Mouse (Mus musculus): Measurements from ENCODE around the gene Gm4131. TPM values are rescaled to one million over a fixed set of nuclear protein-coding genes. Genes with fewer than 3 reads are reported as not detected.

Gene Gm4131
- polyA plus RNA-seq, 1 experiment, result not detected

- no peaks in the 10 kb centered on the region for H3K79me2 ChIP-seq (ENCODE audit: control insufficient read depth, insufficient read depth)
- no peaks in the 10 kb centered on the region for H3K36me3 ChIP-seq (ENCODE audit: control insufficient read depth, insufficient read depth)
- H3ac ChIP-seq (ENCODE audit: control insufficient read depth, insufficient read length, low read depth), result no peak overlapping the region
- H3K27me3 ChIP-seq (ENCODE audit: control insufficient read depth, insufficient read depth, insufficient read length), result peaks cover 15% of the 10 kb centered on the region
- TF ChIP-seq FOSL1 (IDR thresholded peaks at IDR 0.05; ENCODE audit: insufficient read depth, low read length, poor library complexity, severe bottlenecking) (no peak), CEBPB (IDR thresholded peaks at IDR 0.05; ENCODE audit: low read depth) (no peak), CTCF (IDR thresholded peaks at IDR 0.05; ENCODE audit: control insufficient read depth, insufficient read depth, insufficient read length) (no peak), MAX (IDR thresholded peaks at IDR 0.05) (no peak), MYOG (IDR thresholded peaks at IDR 0.05; ENCODE audit: control insufficient read depth, extremely low read depth, insufficient read length) (no peak), USF1 (IDR thresholded peaks at IDR 0.05; ENCODE audit: low read depth) (no peak), MYOD1 (IDR thresholded peaks at IDR 0.05; ENCODE audit: control insufficient read depth, insufficient read length, low read depth) (no peak)
- no peak overlapping the region for H3K4me3 ChIP-seq (ENCODE audit: insufficient read depth, poor library complexity, severe bottlenecking)
- no peaks in the 10 kb centered on the region for H3K79me3 ChIP-seq (ENCODE audit: low read depth)
These were observed 107.2 kb downstream of the Gm4131 start for GRCm38 (mm10) chr14:62459541-62459940.

- H3ac ChIP-seq (ENCODE audit: control insufficient read depth, insufficient read length, low read depth), result no peak overlapping the region
- H3K36me3 ChIP-seq (ENCODE audit: control insufficient read depth, insufficient read depth), result no peaks in the 10 kb centered on the region
- peaks cover 17% of the 10 kb centered on the region for H3K27me3 ChIP-seq (ENCODE audit: control insufficient read depth, insufficient read depth, insufficient read length)
- H3K79me3 ChIP-seq (ENCODE audit: low read depth), result no peaks in the 10 kb centered on the region
- TF ChIP-seq MAX (IDR thresholded peaks at IDR 0.05), result no peak
- no peak for TF ChIP-seq MYOG (IDR thresholded peaks at IDR 0.05; ENCODE audit: control insufficient read depth, extremely low read depth, insufficient read length)
- TF ChIP-seq MYOD1 (IDR thresholded peaks at IDR 0.05; ENCODE audit: control insufficient read depth, insufficient read length, low read depth), result no peak
- TF ChIP-seq CEBPB (IDR thresholded peaks at IDR 0.05; ENCODE audit: low read depth), result no peak
- no peak for TF ChIP-seq FOSL1 (IDR thresholded peaks at IDR 0.05; ENCODE audit: insufficient read depth, low read length, poor library complexity, severe bottlenecking)
- TF ChIP-seq USF1 (IDR thresholded peaks at IDR 0.05; ENCODE audit: low read depth), result no peak
- no peak for TF ChIP-seq CTCF (IDR thresholded peaks at IDR 0.05; ENCODE audit: control insufficient read depth, insufficient read depth, insufficient read length)
- H3K4me3 ChIP-seq (ENCODE audit: insufficient read depth, poor library complexity, severe bottlenecking), result no peak overlapping the region
- no peaks in the 10 kb centered on the region for H3K79me2 ChIP-seq (ENCODE audit: control insufficient read depth, insufficient read depth)
These were observed 109.1 kb downstream of the Gm4131 start for GRCm38 (mm10) chr14:62457420-62458181.

- Histone ChIP-seq H3ac (ENCODE audit: control insufficient read depth, insufficient read length, low read depth) (no peak within 1 kb of the TSS), H3K79me2 (ENCODE audit: control insufficient read depth, insufficient read depth) (no peaks in the 10 kb centered on the region), H3K4me3 (ENCODE audit: insufficient read depth, poor library complexity, severe bottlenecking) (no peak within 1 kb of the TSS), H3K36me3 (ENCODE audit: control insufficient read depth, insufficient read depth) (no peaks in the 10 kb centered on the region), H3K27me3 (ENCODE audit: control insufficient read depth, insufficient read depth, insufficient read length) (peaks cover 21% of the 10 kb centered on the region), H3K79me3 (ENCODE audit: low read depth) (no peaks in the 10 kb centered on the region)
- TF ChIP-seq MYOD1 (IDR thresholded peaks at IDR 0.05; ENCODE audit: control insufficient read depth, insufficient read length, low read depth) (no peak), CEBPB (IDR thresholded peaks at IDR 0.05; ENCODE audit: low read depth) (no peak)
These were observed 110.4 kb downstream of the Gm4131 start, which contains the start of gene Gucy1b2 for GRCm38 (mm10) chr14:62456239-62456747. Gene Gucy1b2, minus strand, starts transcription at chr14:62456289.

GRCm38 (mm10) chr14:62455570-62455879 is 111.2 kb downstream of the Gm4131 start:
- H3K79me3 ChIP-seq (ENCODE audit: low read depth), result no peaks in the 10 kb centered on the region
- TF ChIP-seq FOSL1 (IDR thresholded peaks at IDR 0.05; ENCODE audit: insufficient read depth, low read length, poor library complexity, severe bottlenecking) (no peak), CEBPB (IDR thresholded peaks at IDR 0.05; ENCODE audit: low read depth) (no peak), MYOG (IDR thresholded peaks at IDR 0.05; ENCODE audit: control insufficient read depth, extremely low read depth, insufficient read length) (no peak), MYOD1 (IDR thresholded peaks at IDR 0.05; ENCODE audit: control insufficient read depth, insufficient read length, low read depth) (no peak), CTCF (IDR thresholded peaks at IDR 0.05; ENCODE audit: control insufficient read depth, insufficient read depth, insufficient read length) (no peak), USF1 (IDR thresholded peaks at IDR 0.05; ENCODE audit: low read depth) (no peak), MAX (IDR thresholded peaks at IDR 0.05) (no peak)
- peaks cover 25% of the 10 kb centered on the region for H3K27me3 ChIP-seq (ENCODE audit: control insufficient read depth, insufficient read depth, insufficient read length)
- no peaks in the 10 kb centered on the region for H3K79me2 ChIP-seq (ENCODE audit: control insufficient read depth, insufficient read depth)
- H3K4me3 ChIP-seq (ENCODE audit: insufficient read depth, poor library complexity, severe bottlenecking), result no peak overlapping the region
- H3ac ChIP-seq (ENCODE audit: control insufficient read depth, insufficient read length, low read depth), result no peak overlapping the region
- H3K36me3 ChIP-seq (ENCODE audit: control insufficient read depth, insufficient read depth), result no peaks in the 10 kb centered on the region

GRCm38 (mm10) chr14:62454760-62455569 is 111.8 kb downstream of the Gm4131 start:
- Histone ChIP-seq H3K79me2 (ENCODE audit: control insufficient read depth, insufficient read depth) (no peaks in the 10 kb centered on the region), H3K36me3 (ENCODE audit: control insufficient read depth, insufficient read depth) (no peaks in the 10 kb centered on the region), H3K79me3 (ENCODE audit: low read depth) (no peaks in the 10 kb centered on the region), H3ac (ENCODE audit: control insufficient read depth, insufficient read length, low read depth) (no peak overlapping the region), H3K27me3 (ENCODE audit: control insufficient read depth, insufficient read depth, insufficient read length) (peaks cover 26% of the 10 kb centered on the region), H3K4me3 (ENCODE audit: insufficient read depth, poor library complexity, severe bottlenecking) (no peak overlapping the region)
- TF ChIP-seq USF1 (IDR thresholded peaks at IDR 0.05; ENCODE audit: low read depth) (no peak), CEBPB (IDR thresholded peaks at IDR 0.05; ENCODE audit: low read depth) (no peak), CTCF (IDR thresholded peaks at IDR 0.05; ENCODE audit: control insufficient read depth, insufficient read depth, insufficient read length) (no peak), MYOD1 (IDR thresholded peaks at IDR 0.05; ENCODE audit: control insufficient read depth, insufficient read length, low read depth) (no peak), MYOG (IDR thresholded peaks at IDR 0.05; ENCODE audit: control insufficient read depth, extremely low read depth, insufficient read length) (no peak), FOSL1 (IDR thresholded peaks at IDR 0.05; ENCODE audit: insufficient read depth, low read length, poor library complexity, severe bottlenecking) (no peak), MAX (IDR thresholded peaks at IDR 0.05) (no peak)
